Mouse (Mus musculus): ENCODE measurements around the gene Scap. TPM values are rescaled to one million over a fixed set of nuclear protein-coding genes. Genes with fewer than 3 reads are reported as not detected.
"Not testable (repeated sequence)": the region's sequence is repeated elsewhere in the genome, so short reads cannot be mapped to it uniquely, and the experiment has no call there.

Scap gene
- polyA plus RNA-seq, 1 experiment from 2014 or later = 26.8 TPM

GRCm38 (mm10) chr9:110388011-110388410 lies 54.9 kb downstream of the Scap start:
- H3K4me3 ChIP-seq (replicated peaks) = no peak overlapping the region
- WGBS (ENCODE audit: insufficient replicate concordance) = 80% methylated on average over 7 of the region's 7 CpGs
- no peak overlapping the region for H3K4me2 ChIP-seq
- no peak for ATAC-seq (ENCODE audit: insufficient read depth)
- H3K4me1 ChIP-seq (replicated peaks) = no peaks in the 10 kb centered on the region
- no peaks in the 10 kb centered on the region for H3K27me3 ChIP-seq
- no peak overlapping the region for H3K9ac ChIP-seq
- H3K36me3 ChIP-seq (replicated peaks) = peaks cover 93% of the 10 kb centered on the region
- no peak overlapping the region for H3K27ac ChIP-seq (replicated peaks)
- no peaks in the 10 kb centered on the region for H3K9me3 ChIP-seq (replicated peaks)

- ATAC-seq (ENCODE audit: insufficient read depth) = no peak
- Histone ChIP-seq H3K4me2 (no peak overlapping the region), H3K9ac (no peak overlapping the region), H3K27ac (replicated peaks) (no peak overlapping the region), H3K4me1 (replicated peaks) (no peaks in the 10 kb centered on the region), H3K4me3 (replicated peaks) (no peak overlapping the region), H3K36me3 (replicated peaks) (peaks cover 77% of the 10 kb centered on the region), H3K9me3 (replicated peaks) (no peaks in the 10 kb centered on the region), H3K27me3 (no peaks in the 10 kb centered on the region)
- 48% methylated on average over 3 of the region's 3 CpGs for WGBS (ENCODE audit: insufficient replicate concordance)
Measured at GRCm38 (mm10) chr9:110390843-110391242, 57.8 kb downstream of the Scap start.

- no peak overlapping the region for H3K27ac ChIP-seq (replicated peaks)
- H3K4me3 ChIP-seq (replicated peaks) = no peak overlapping the region
- no peak overlapping the region for H3K4me2 ChIP-seq
- no peaks in the 10 kb centered on the region for H3K4me1 ChIP-seq (replicated peaks)
- ATAC-seq (ENCODE audit: insufficient read depth) = no peak
- 71% methylated on average over 4 of the region's 4 CpGs for WGBS (ENCODE audit: insufficient replicate concordance)
- no peaks in the 10 kb centered on the region for H3K27me3 ChIP-seq
- H3K9ac ChIP-seq = no peak overlapping the region
- H3K36me3 ChIP-seq (replicated peaks) = peaks cover 62% of the 10 kb centered on the region
- H3K9me3 ChIP-seq (replicated peaks) = no peaks in the 10 kb centered on the region
Measured at GRCm38 (mm10) chr9:110393295-110393694, 60.2 kb downstream of the Scap start.

- H3K4me3 ChIP-seq (replicated peaks) = no peak overlapping the region
- no peaks in the 10 kb centered on the region for H3K27me3 ChIP-seq
- no peaks in the 10 kb centered on the region for H3K4me1 ChIP-seq (replicated peaks)
- H3K9me3 ChIP-seq (replicated peaks) = no peaks in the 10 kb centered on the region
- ATAC-seq (ENCODE audit: insufficient read depth) = no peak
- H3K9ac ChIP-seq = no peak overlapping the region
- no peak overlapping the region for H3K4me2 ChIP-seq
- 66% methylated on average over 5 of the region's 5 CpGs for WGBS (ENCODE audit: insufficient replicate concordance)
- no peak overlapping the region for H3K27ac ChIP-seq (replicated peaks)
- peaks cover 9% of the 10 kb centered on the region for H3K36me3 ChIP-seq (replicated peaks)
Measured at GRCm38 (mm10) chr9:110400650-110401049, 67.6 kb downstream of the Scap start.

GRCm38 (mm10) chr9:110402731-110403130 lies 69.6 kb downstream of the Scap start:
- 78% methylated on average over 2 of the region's 2 CpGs for WGBS (ENCODE audit: insufficient replicate concordance)
- Histone ChIP-seq H3K36me3 (replicated peaks) (no peaks in the 10 kb centered on the region), H3K9me3 (replicated peaks) (no peaks in the 10 kb centered on the region), H3K4me1 (replicated peaks) (peaks cover 16% of the 10 kb centered on the region), H3K9ac (no peak overlapping the region), H3K27ac (replicated peaks) (no peak overlapping the region), H3K4me2 (no peak overlapping the region), H3K4me3 (replicated peaks) (no peak overlapping the region), H3K27me3 (no peaks in the 10 kb centered on the region)
- ATAC-seq (ENCODE audit: insufficient read depth) = no peak

GRCm38 (mm10) chr9:110403240-110403639 lies 70.2 kb downstream of the Scap start:
- not testable (repeated sequence) for H3K4me3 ChIP-seq (replicated peaks); H3K27me3 ChIP-seq; ATAC-seq (ENCODE audit: insufficient read depth); H3K27ac ChIP-seq (replicated peaks); H3K9me3 ChIP-seq (replicated peaks); H3K9ac ChIP-seq; H3K4me2 ChIP-seq; H3K36me3 ChIP-seq (replicated peaks)
- WGBS (ENCODE audit: insufficient replicate concordance) = 73% methylated on average over 4 of the region's 4 CpGs
- peaks cover 18% of the 10 kb centered on the region for H3K4me1 ChIP-seq (replicated peaks)

- H3K27ac ChIP-seq (replicated peaks) = peak overlapping the region; percentile 74
- H3K4me1 ChIP-seq (replicated peaks) = peaks cover 27% of the 10 kb centered on the region
- peak overlapping the region; percentile 89 for H3K4me3 ChIP-seq (replicated peaks)
- WGBS (ENCODE audit: insufficient replicate concordance) = 2% methylated on average over 41 of the region's 41 CpGs
- H3K4me2 ChIP-seq = peak overlapping the region; percentile 92
- no peaks in the 10 kb centered on the region for H3K9me3 ChIP-seq (replicated peaks)
- H3K36me3 ChIP-seq (replicated peaks) = no peaks in the 10 kb centered on the region
- peak; percentile 51 for ATAC-seq (ENCODE audit: insufficient read depth)
- H3K27me3 ChIP-seq = no peaks in the 10 kb centered on the region
- H3K9ac ChIP-seq = peak overlapping the region; percentile 81
Measured at GRCm38 (mm10) chr9:110407311-110408098, 74.4 kb downstream of the Scap start.

- Histone ChIP-seq H3K27ac (replicated peaks) (peak within 1 kb of the TSS; percentile 74), H3K27me3 (no peaks in the 10 kb centered on the region), H3K36me3 (replicated peaks) (no peaks in the 10 kb centered on the region), H3K4me1 (replicated peaks) (peaks cover 27% of the 10 kb centered on the region), H3K9me3 (replicated peaks) (no peaks in the 10 kb centered on the region), H3K4me3 (replicated peaks) (peak within 1 kb of the TSS; percentile 89), H3K9ac (peak within 1 kb of the TSS; percentile 81), H3K4me2 (peak within 1 kb of the TSS; percentile 92)
- WGBS (ENCODE audit: insufficient replicate concordance) = under 1% methylated on average over 39 of the region's 39 CpGs
- ATAC-seq (ENCODE audit: insufficient read depth) = peak; percentile 96
Measured at GRCm38 (mm10) chr9:110408099-110408773, 75.1 kb downstream of the Scap start, which contains the start of gene Ptpn23. Ptpn23 (minus strand) TSS chr9:110408213.

GRCm38 (mm10) chr9:110410908-110411887 lies 78.1 kb downstream of the Scap start:
- WGBS (ENCODE audit: insufficient replicate concordance) = 27% methylated on average over 6 of the region's 6 CpGs
- no peak for ATAC-seq (ENCODE audit: insufficient read depth)
- Histone ChIP-seq H3K4me1 (replicated peaks) (peaks cover 24% of the 10 kb centered on the region), H3K27ac (replicated peaks) (no peak overlapping the region), H3K27me3 (no peaks in the 10 kb centered on the region), H3K4me3 (replicated peaks) (no peak overlapping the region), H3K4me2 (no peak overlapping the region), H3K9ac (no peak overlapping the region), H3K36me3 (replicated peaks) (no peaks in the 10 kb centered on the region), H3K9me3 (replicated peaks) (no peaks in the 10 kb centered on the region)

- 71% methylated on average over 7 of the region's 7 CpGs for WGBS (ENCODE audit: insufficient replicate concordance)
- no peak for ATAC-seq (ENCODE audit: insufficient read depth)
- Histone ChIP-seq H3K4me2 (no peak overlapping the region), H3K4me1 (replicated peaks) (peaks cover 9% of the 10 kb centered on the region), H3K4me3 (replicated peaks) (no peak overlapping the region), H3K9me3 (replicated peaks) (no peaks in the 10 kb centered on the region), H3K27ac (replicated peaks) (no peak overlapping the region), H3K9ac (no peak overlapping the region), H3K27me3 (no peaks in the 10 kb centered on the region), H3K36me3 (replicated peaks) (no peaks in the 10 kb centered on the region)
Measured at GRCm38 (mm10) chr9:110412926-110413325, 79.8 kb downstream of the Scap start.

- H3K36me3 ChIP-seq (replicated peaks) = no peaks in the 10 kb centered on the region
- no peak overlapping the region for H3K4me2 ChIP-seq
- no peak overlapping the region for H3K27ac ChIP-seq (replicated peaks)
- peaks cover 4% of the 10 kb centered on the region for H3K4me1 ChIP-seq (replicated peaks)
- H3K4me3 ChIP-seq (replicated peaks) = no peak overlapping the region
- no peaks in the 10 kb centered on the region for H3K9me3 ChIP-seq (replicated peaks)
- H3K27me3 ChIP-seq = no peaks in the 10 kb centered on the region
- ATAC-seq (ENCODE audit: insufficient read depth) = no peak
- H3K9ac ChIP-seq = no peak overlapping the region
- WGBS (ENCODE audit: insufficient replicate concordance) = 41% methylated on average over 9 of the region's 9 CpGs
Measured at GRCm38 (mm10) chr9:110413785-110414184, 80.7 kb downstream of the Scap start.
